ENCODE assay signal across 18 mouse cellular contexts in the genomic region with DNA sequence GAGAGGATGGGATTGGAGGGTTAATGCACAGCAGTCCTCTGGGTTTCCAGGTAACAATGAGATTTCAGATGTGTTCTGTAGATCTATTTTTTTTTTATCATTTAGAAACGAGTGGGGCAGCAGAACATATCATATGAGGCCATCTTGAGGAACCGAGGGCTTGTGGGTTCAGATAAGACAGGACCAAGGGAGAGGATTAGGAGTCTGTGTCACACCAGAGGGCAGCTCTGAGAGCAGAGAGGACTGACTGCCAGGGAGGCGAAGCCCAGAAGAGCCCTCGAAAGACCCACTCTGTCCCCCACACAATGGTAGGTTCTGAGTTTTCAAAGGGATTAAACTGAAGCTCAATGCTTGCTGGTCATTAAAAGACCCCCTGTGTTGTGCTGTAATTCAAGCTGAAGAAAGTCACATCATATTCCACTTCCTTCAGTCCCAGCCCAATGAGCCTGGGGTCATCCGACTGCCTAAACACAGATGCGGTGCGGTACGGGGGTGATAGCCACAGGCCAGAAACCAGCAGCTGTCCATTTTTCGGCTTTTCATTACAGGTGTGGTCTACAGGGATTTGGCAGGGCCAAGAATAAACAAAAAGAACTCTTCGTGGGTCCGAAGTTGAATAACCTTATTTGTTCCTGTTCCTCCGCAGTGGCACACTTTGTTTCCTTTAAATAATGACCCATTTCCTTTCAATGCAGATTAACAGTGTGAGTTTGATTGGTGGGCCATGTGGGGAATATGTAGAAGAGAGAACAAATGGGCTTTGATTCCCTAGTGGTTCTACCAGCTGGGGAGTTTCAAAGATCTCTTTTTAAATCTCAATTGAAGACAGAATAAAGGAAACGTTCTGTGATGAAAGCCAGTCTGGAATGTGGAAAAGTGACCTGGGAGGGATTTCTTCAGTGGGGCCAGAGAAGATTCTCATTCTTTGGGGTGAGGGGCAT.
DNase-seq lines count a peak whose midpoint lies in the region; ATAC-seq lines count a peak whose summit lies in the region.
"Had no signal": no experiment of that assay in that cellular context is flagged by ENCODE, and none has a peak within 500 bp of the region (broad histone marks: within the 10 kb centered on the region; RNA-seq: fewer than 3 reads in every experiment).

No protein-coding gene starts in this region.

- H3K27me3 ChIP-seq in liver, embryonic 13.5 days, result no peaks in the 10 kb centered on the region
- H3K27me3 ChIP-seq in midbrain, embryonic 14.5 days (ENCODE audit: control insufficient read depth, insufficient read depth, low read length), result no peaks in the 10 kb centered on the region
- H3K27me3 ChIP-seq: forebrain, embryonic 15.5 days; heart, embryonic 15.5 days; hindbrain, embryonic 13.5 days had no signal

- no peaks in the 10 kb centered on the region for H3K9me3 ChIP-seq in liver, embryonic 13.5 days (replicated peaks)
- H3K9me3 ChIP-seq in midbrain, embryonic 14.5 days (ENCODE audit: control insufficient read depth, low read length), result no peaks in the 10 kb centered on the region
- H3K9me3 ChIP-seq: embryonic facial prominence, embryonic 10.5 days; forebrain, embryonic 15.5 days; heart, embryonic 15.5 days; hindbrain, embryonic 13.5 days had no signal

- H3K4me1 ChIP-seq in liver, embryonic 13.5 days (replicated peaks), result 0 out of 2 replicates have a peak, but pooled peaks cover 2% of the 10 kb centered on the region
- peaks cover 1% of the 10 kb centered on the region for H3K4me1 ChIP-seq in midbrain, embryonic 14.5 days (ENCODE audit: control insufficient read depth, insufficient read depth, low read length)
- H3K4me1 ChIP-seq: heart, embryonic 15.5 days had no signal

- H3K9ac ChIP-seq in liver, embryonic 13.5 days, result no peak overlapping the region
- no peak overlapping the region for H3K9ac ChIP-seq in midbrain, embryonic 14.5 days (replicated peaks; ENCODE audit: low read length)
- H3K9ac ChIP-seq: forebrain, embryonic 15.5 days; heart, embryonic 15.5 days; hindbrain, embryonic 13.5 days had no signal

- ATAC-seq in liver, embryonic 13.5 days (ENCODE audit: low read depth), result peak; percentile 51; the same call in 1 of the 2 replicates
- no peak for ATAC-seq in midbrain, embryonic 14.5 days (ENCODE audit: low FRiP score, low TSS enrichment)
- ATAC-seq: activated CD4-positive, CD25-positive, alpha-beta regulatory T cell, adult 4 months; forebrain, embryonic 15.5 days had no signal

- no peak overlapping the region for H3K27ac ChIP-seq in liver, embryonic 13.5 days
- no peak overlapping the region for H3K27ac ChIP-seq in midbrain, embryonic 14.5 days (replicated peaks; ENCODE audit: low read depth, low read length)
- H3K27ac ChIP-seq: embryonic facial prominence, embryonic 10.5 days; forebrain, embryonic 15.5 days; heart, adult 2 months; heart, embryonic 15.5 days; hindbrain, embryonic 13.5 days had no signal

- 60% methylated on average over 13 of the region's 13 CpGs for WGBS in liver, embryonic 13.5 days (ENCODE audit: insufficient replicate concordance)
- 48% methylated on average over 13 of the region's 13 CpGs for WGBS in midbrain, embryonic 14.5 days

- H3K4me2 ChIP-seq in liver, embryonic 13.5 days, result no peak overlapping the region
- H3K4me2 ChIP-seq in midbrain, embryonic 14.5 days (ENCODE audit: low read length), result no peak overlapping the region
- H3K4me2 ChIP-seq: forebrain, embryonic 15.5 days; heart, embryonic 11.5 days; heart, embryonic 15.5 days; hindbrain, embryonic 13.5 days had no signal

- H3K36me3 ChIP-seq in liver, embryonic 13.5 days, result no peaks in the 10 kb centered on the region
- no peaks in the 10 kb centered on the region for H3K36me3 ChIP-seq in midbrain, embryonic 14.5 days (ENCODE audit: control insufficient read depth, insufficient read depth, low read length)
- H3K36me3 ChIP-seq: embryonic facial prominence, embryonic 10.5 days; forebrain, embryonic 15.5 days; heart, embryonic 15.5 days; hindbrain, embryonic 13.5 days had no signal

- H3K4me3 ChIP-seq in liver, embryonic 13.5 days (replicated peaks), result no peak overlapping the region
- no peak overlapping the region for H3K4me3 ChIP-seq in midbrain, embryonic 14.5 days (replicated peaks; ENCODE audit: low read depth, low read length)
- H3K4me3 ChIP-seq: embryonic facial prominence, embryonic 10.5 days; forebrain, embryonic 15.5 days; heart, adult 2 months; heart, embryonic 15.5 days; hindbrain, embryonic 13.5 days had no signal

- DNase-seq in liver, embryonic 13.5 days, result no peak
- DNase-seq in liver (no peak), ES-CJ7 (ENCODE audit: low read depth, low spot score) (peak; percentile 38), R1 (ENCODE audit: low read depth, low spot score) (peak; percentile 79)
- DNase-seq in retina, postnatal 1 day, result peak; percentile 75
- no peak for DNase-seq in midbrain, embryonic 14.5 days
- DNase-seq: adrenal gland, postnatal 14 days; cerebellum, adult 2 months; cerebellum, postnatal 10 days; gastrocnemius, postnatal 36 days; heart, adult 2 months; heart, postnatal 14 days had no signal

Comparison
In these comparisons a context has a peak if more than half of its experiments do, and no peak if none do; other contexts are left out.
1. DNase-seq: peak in ES-CJ7 (single experiment), R1 (single experiment) and retina, postnatal 1 day (single experiment); none in liver, embryonic 13.5 days (single experiment), liver (single experiment) and midbrain, embryonic 14.5 days (single experiment).